Mouse (Mus musculus): ENCODE measurements around the gene Rab1b. TPM values are rescaled to one million over a fixed set of nuclear protein-coding genes. Genes with fewer than 3 reads are reported as not detected.

The Rab1b gene
- total RNA-seq, 2 experiments from 2014 or later: 190 to 204 TPM

DNA sequence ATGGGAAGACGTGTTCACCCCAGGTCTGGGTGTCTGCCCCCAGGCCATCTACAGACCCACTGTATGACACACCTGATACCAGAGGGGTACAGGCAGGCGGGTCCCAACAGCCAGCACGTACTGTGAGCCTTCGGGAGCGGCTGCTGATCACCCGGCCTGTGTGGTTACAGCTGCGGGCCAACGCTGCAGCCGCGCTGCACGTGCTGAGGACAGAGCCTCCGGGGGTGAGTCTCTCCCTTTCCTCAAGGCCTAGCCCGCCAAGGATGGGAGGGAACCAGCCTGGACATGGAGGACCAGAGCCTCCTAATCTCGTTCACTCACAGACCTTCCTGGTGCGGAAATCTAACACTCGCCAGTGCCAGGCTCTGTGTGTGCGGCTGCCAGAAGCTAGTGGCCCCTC is 55.8 kb downstream of the Rab1b start:
- DNase-seq: no peak

DNA sequence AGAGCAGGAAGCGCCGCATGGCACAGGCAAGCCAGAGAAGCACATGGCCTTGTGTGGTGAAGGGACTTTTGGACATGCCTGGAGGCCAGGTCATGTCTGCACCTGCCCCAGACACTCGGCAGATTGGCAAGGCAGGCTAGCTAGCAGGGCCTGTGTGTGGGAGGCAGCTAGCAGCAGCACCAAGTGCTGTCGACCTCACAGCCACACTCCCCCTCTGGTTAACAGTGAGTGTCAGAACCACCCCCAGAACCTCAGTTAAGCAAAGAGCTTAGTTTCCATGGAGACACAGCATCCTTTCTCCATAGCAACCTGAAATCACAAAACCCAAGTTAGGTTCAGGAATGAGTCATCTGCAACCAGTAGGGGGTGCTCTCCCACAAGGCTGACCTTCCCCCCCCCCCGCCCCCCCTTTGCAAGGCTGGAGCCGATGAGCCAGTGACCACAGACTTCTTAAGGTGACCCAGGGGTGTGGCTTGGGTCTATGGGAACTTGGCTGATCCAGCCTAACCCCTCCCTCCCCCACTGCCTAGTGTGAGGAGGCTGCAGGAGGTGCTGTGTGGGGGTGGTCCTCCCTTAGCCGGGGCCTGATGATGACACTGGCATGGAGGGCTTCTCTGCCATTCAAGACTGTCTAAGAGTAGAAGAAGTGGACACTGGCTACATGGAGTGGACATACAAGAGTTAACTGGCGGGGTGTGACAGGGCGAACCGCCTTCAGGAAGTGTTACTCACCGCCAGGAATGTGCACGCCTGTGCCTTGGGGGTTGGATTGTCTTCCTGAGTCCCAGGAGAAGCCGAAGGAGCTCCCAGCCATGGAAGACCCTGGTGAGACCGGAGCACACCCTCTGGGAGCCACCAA is 56.6 kb downstream of the Rab1b start, which contains the start of gene Rin1:
Gene Rin1, plus strand, starts transcription at position 435 of the 859 bp plus-strand sequence.
- peak; percentile 73 to 82 for DNase-seq

DNA sequence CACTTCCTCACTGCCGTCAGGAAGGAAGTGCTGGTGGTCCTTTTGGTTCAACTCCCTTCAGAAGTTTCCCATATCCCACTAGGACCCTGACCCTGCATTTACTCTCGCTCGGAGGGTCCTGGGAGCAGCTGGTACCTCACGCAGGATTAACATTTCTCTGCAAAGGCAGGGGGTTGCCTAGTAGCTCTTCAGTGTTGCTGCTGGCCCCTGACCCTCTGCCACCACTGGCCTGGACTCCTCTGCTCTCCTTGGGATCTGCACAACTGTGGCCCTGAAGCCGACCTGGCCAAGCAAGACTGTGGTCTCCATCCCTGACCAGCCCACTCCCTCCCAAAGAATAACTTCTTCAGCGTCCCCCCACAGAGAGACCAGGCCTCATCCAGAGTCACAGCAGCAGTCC is 57.5 kb downstream of the Rab1b start:
- DNase-seq: no peak

Other genes starting within 250 kb of the Rab1b start
- gene Actn3, start 229.2 kb downstream of the Rab1b start, total RNA-seq (2021): under 1 TPM; 0.42 to 0.49 TPM
- gene Zdhhc24, start 228.4 kb downstream of the Rab1b start, total RNA-seq (2021): 1 to 10 TPM; 2.4 to 3.1 TPM
- gene Bbs1, start 200.4 kb downstream of the Rab1b start, total RNA-seq (2021): 1 to 10 TPM; 2.8 to 3.1 TPM
- gene Dpp3, start 178.8 kb downstream of the Rab1b start, total RNA-seq (2021): 10 to 100 TPM; 15.6 to 18.2 TPM
- gene Peli3, start 163.9 kb downstream of the Rab1b start, total RNA-seq (2021): 1 to 10 TPM; 3.5 to 3.8 TPM
- 10 to 100 TPM; 67.7 to 86.0 TPM for gene Mrpl11, start 144.9 kb downstream of the Rab1b start, total RNA-seq (2021)
- under 1 TPM in 1 of 2 experiments, not detected in 1; 0.10 TPM for gene Npas4, start 116.8 kb downstream of the Rab1b start, total RNA-seq (2021)
- 1 to 10 TPM; 6.9 to 8.8 TPM for gene Slc29a2, start 83.2 kb downstream of the Rab1b start, total RNA-seq (2021)
- gene B4gat1, start 68.2 kb downstream of the Rab1b start, total RNA-seq (2021): 10 to 100 TPM; 46.0 TPM
- gene AC124502.3, start 68.2 kb downstream of the Rab1b start, total RNA-seq (2021): 1 to 10 TPM in 1 of 2 experiments, under 1 TPM in 1; 0.93 to 2.7 TPM
- 10 to 100 TPM; 11.8 to 16.2 TPM for gene Brms1, start 65.7 kb downstream of the Rab1b start, total RNA-seq (2021)
- 1 to 10 TPM; 1.9 to 2.4 TPM for gene Rin1, start 56.6 kb downstream of the Rab1b start, total RNA-seq (2021)
- gene Cd248, start 39.0 kb downstream of the Rab1b start, total RNA-seq (2021): 1 to 10 TPM; 6.9 to 7.4 TPM
- gene Tmem151a, start 21.5 kb downstream of the Rab1b start, total RNA-seq (2021): 1 to 10 TPM; 1.6 to 2.3 TPM
- 100 to 1,000 TPM in 1 of 2 experiments, 10 to 100 TPM in 1; 97.6 to 104 TPM for gene Yif1a, start 18.5 kb downstream of the Rab1b start, total RNA-seq (2021)
- under 1 TPM in 1 of 2 experiments, not detected in 1; 0.31 TPM for gene Cnih2, start 8.6 kb downstream of the Rab1b start, total RNA-seq (2021)
- 10 to 100 TPM; 48.9 to 54.0 TPM for gene Klc2, start 11.5 kb upstream of the Rab1b start, total RNA-seq (2021)
- gene Pacs1, start 166.0 kb upstream of the Rab1b start, total RNA-seq (2021): 10 to 100 TPM; 21.8 to 22.7 TPM
- 100 to 1,000 TPM; 118 to 119 TPM for gene Sf3b2, start 188.4 kb upstream of the Rab1b start, total RNA-seq (2021)
- 10 to 100 TPM; 21.9 to 22.4 TPM for gene Gal3st3, start 191.3 kb upstream of the Rab1b start, total RNA-seq (2021)
- gene Catsper1, start 228.7 kb upstream of the Rab1b start, total RNA-seq (2021): not detected
- gene Cst6, start 242.5 kb upstream of the Rab1b start, total RNA-seq (2021): 10 to 100 TPM; 17.3 to 21.4 TPM

All from heart, adult 18-20 months (tissue).